ENCODE assay signal across 11 mouse cellular contexts in genomic region chr6:147161818-147162584, GRCm38 (mm10).
DNase-seq lines count a peak whose midpoint lies in the region; ATAC-seq and TF ChIP-seq lines count a peak whose summit lies in the region.
"Had no signal": no experiment of that assay in that cellular context is flagged by ENCODE, and none has a peak within 500 bp of the region (broad histone marks: within the 10 kb centered on the region; RNA-seq: fewer than 3 reads in every experiment).

No protein-coding gene starts in this region.

- H3K4me1 ChIP-seq in hindbrain, embryonic 16.5 days (ENCODE audit: control insufficient read depth, insufficient read depth, low read depth, low read length): no peaks in the 10 kb centered on the region
- no peaks in the 10 kb centered on the region for H3K4me1 ChIP-seq in hindbrain, embryonic 10.5 days (replicated peaks)
- no peaks in the 10 kb centered on the region for H3K4me1 ChIP-seq in lung, embryonic 14.5 days (ENCODE audit: insufficient read depth)
- H3K4me1 ChIP-seq in lung, adult 2 months (ENCODE audit: control insufficient read depth, insufficient read depth, low read length): no peaks in the 10 kb centered on the region
- no peaks in the 10 kb centered on the region; a peak in 1 of 4 replicates for H3K4me1 ChIP-seq in heart, embryonic 14.5 days (ENCODE audit: control insufficient read depth in 2 of 2, insufficient read depth in 2 of 2, low read length in 2 of 2)
- H3K4me1 ChIP-seq: liver, embryonic 12.5 days; midbrain, embryonic 12.5 days had no signal

- no peaks in the 10 kb centered on the region for H3K27me3 ChIP-seq in hindbrain, embryonic 16.5 days (replicated peaks; ENCODE audit: control insufficient read depth, insufficient read depth, low read length)
- H3K27me3 ChIP-seq in hindbrain, embryonic 10.5 days (ENCODE audit: insufficient read depth, poor library complexity, severe bottlenecking): no peaks in the 10 kb centered on the region
- no peaks in the 10 kb centered on the region for H3K27me3 ChIP-seq in lung, embryonic 14.5 days (ENCODE audit: insufficient read depth, low read length)
- no peaks in the 10 kb centered on the region for H3K27me3 ChIP-seq in heart, embryonic 14.5 days (ENCODE audit: control insufficient read depth, insufficient read depth, low read length)
- H3K27me3 ChIP-seq: liver, embryonic 12.5 days; midbrain, embryonic 12.5 days had no signal

- no peaks in the 10 kb centered on the region for H3K9me3 ChIP-seq in hindbrain, embryonic 16.5 days (ENCODE audit: control insufficient read depth, low read length)
- no peaks in the 10 kb centered on the region for H3K9me3 ChIP-seq in hindbrain, embryonic 10.5 days
- no peaks in the 10 kb centered on the region for H3K9me3 ChIP-seq in lung, embryonic 14.5 days (ENCODE audit: low read depth, low read length)
- 0 out of 2 replicates have a peak, but pooled peaks cover 3% of the 10 kb centered on the region for H3K9me3 ChIP-seq in heart, embryonic 14.5 days (ENCODE audit: control insufficient read depth, low read length)
- H3K9me3 ChIP-seq: liver, embryonic 12.5 days; midbrain, embryonic 12.5 days had no signal

- no peak overlapping the region for H3K4me2 ChIP-seq in hindbrain, embryonic 16.5 days (ENCODE audit: low read length)
- H3K4me2 ChIP-seq in lung, embryonic 14.5 days: no peak overlapping the region
- H3K4me2 ChIP-seq in heart, embryonic 14.5 days (ENCODE audit: low read length): no peak overlapping the region
- H3K4me2 ChIP-seq: liver, embryonic 12.5 days; midbrain, embryonic 12.5 days had no signal

- WGBS in hindbrain, embryonic 16.5 days: 65% methylated on average over 5 of the region's 5 CpGs
- WGBS in hindbrain, embryonic 10.5 days: 59% methylated on average over 5 of the region's 5 CpGs
- WGBS in lung, embryonic 14.5 days: 15% methylated on average over 5 of the region's 5 CpGs
- 29% methylated on average over 5 of the region's 5 CpGs for WGBS in lung, adult 2 months
- WGBS in heart, embryonic 14.5 days: 27% methylated on average over 5 of the region's 5 CpGs

- peak; percentile 41 to 66 for DNase-seq in cerebellum, postnatal 10 days
- DNase-seq in cerebellum, postnatal 25 days: no peak
- no peak for DNase-seq in hindbrain, embryonic 10.5 days (ENCODE audit: low spot score)
- peak; percentile 28 for DNase-seq in lung, embryonic 14.5 days
- no peak for DNase-seq in lung, adult 2 months
- DNase-seq: adrenal gland, postnatal 10 days had no signal

- no peaks in the 10 kb centered on the region for H3K36me3 ChIP-seq in hindbrain, embryonic 16.5 days (ENCODE audit: control insufficient read depth, insufficient read depth, low read length)
- H3K36me3 ChIP-seq in hindbrain, embryonic 10.5 days: no peaks in the 10 kb centered on the region
- H3K36me3 ChIP-seq in lung, embryonic 14.5 days (ENCODE audit: insufficient read depth): no peaks in the 10 kb centered on the region
- no peaks in the 10 kb centered on the region for H3K36me3 ChIP-seq in heart, embryonic 14.5 days (ENCODE audit: control insufficient read depth, insufficient read depth, low read length)
- H3K36me3 ChIP-seq: liver, embryonic 12.5 days; midbrain, embryonic 12.5 days had no signal

- TF ChIP-seq POLR2A in lung, adult 2 months (IDR thresholded peaks at IDR 0.05; ENCODE audit: borderline replicate concordance, extremely low read depth, low read depth, low read length): no peak

- H3K27ac ChIP-seq in hindbrain, embryonic 16.5 days (ENCODE audit: low read depth, low read length): no peak overlapping the region
- H3K27ac ChIP-seq in hindbrain, embryonic 10.5 days: no peak overlapping the region
- H3K27ac ChIP-seq in lung, embryonic 14.5 days (ENCODE audit: low read depth): no peak overlapping the region
- peak overlapping the region; percentile 11 to 26 for H3K27ac ChIP-seq in heart, embryonic 14.5 days (replicated peaks in 1 of 2; ENCODE audit: control insufficient read depth in 1 of 2, insufficient read depth in 1 of 2, low read depth in 2 of 2, low read length in 2 of 2)
- H3K27ac ChIP-seq: liver, embryonic 12.5 days; midbrain, embryonic 12.5 days had no signal

- ATAC-seq in hindbrain, embryonic 16.5 days: peak; percentile 27; the same call in 1 of the 2 replicates
- ATAC-seq in lung, embryonic 14.5 days (ENCODE audit: insufficient read depth): peak; percentile 70
- ATAC-seq in heart, embryonic 14.5 days (ENCODE audit: insufficient number of reproducible peaks, insufficient read depth, low FRiP score, low read depth): peak; percentile 79; the same call in 1 of the 2 replicates
- no peak for ATAC-seq in monocyte, adult 5-6 weeks (replicated peaks; ENCODE audit: insufficient number of reproducible peaks, low FRiP score, low TSS enrichment, poor library complexity, severe bottlenecking)
- ATAC-seq: liver, embryonic 12.5 days had no signal

- H3K9ac ChIP-seq in hindbrain, embryonic 16.5 days (ENCODE audit: low read depth, low read length): no peak overlapping the region
- H3K9ac ChIP-seq in lung, embryonic 14.5 days: no peak overlapping the region
- H3K9ac ChIP-seq in heart, embryonic 14.5 days (ENCODE audit: low read length): no peak overlapping the region
- H3K9ac ChIP-seq: liver, embryonic 12.5 days; midbrain, embryonic 12.5 days had no signal

- no peak for TF ChIP-seq CTCF in lung, embryonic 14.5 days (IDR thresholded peaks at IDR 0.05; ENCODE audit: low read depth)
- no peak for TF ChIP-seq CTCF in lung, adult 2 months (IDR thresholded peaks at IDR 0.05; ENCODE audit: insufficient read depth, low read length)

- H3K4me3 ChIP-seq in hindbrain, embryonic 16.5 days (ENCODE audit: low read length): no peak overlapping the region
- no peak overlapping the region for H3K4me3 ChIP-seq in hindbrain, embryonic 10.5 days
- H3K4me3 ChIP-seq in lung, embryonic 14.5 days (ENCODE audit: low read depth, low read length): no peak overlapping the region
- H3K4me3 ChIP-seq in lung, adult 2 months (replicated peaks; ENCODE audit: extremely low read depth, low read depth, low read length): no peak overlapping the region
- H3K4me3 ChIP-seq in heart, embryonic 14.5 days (ENCODE audit: control insufficient read depth in 1 of 2, insufficient read depth in 1 of 2, low read depth in 1 of 2, low read length in 2 of 2): no peak overlapping the region
- H3K4me3 ChIP-seq: liver, embryonic 12.5 days; midbrain, embryonic 12.5 days had no signal

Comparison
In these comparisons a context has a peak if more than half of its experiments do, and no peak if none do; other contexts are left out.
1. DNase-seq: peak in cerebellum, postnatal 10 days (2 of 2) and lung, embryonic 14.5 days (single experiment); none in cerebellum, postnatal 25 days (0 of 2), hindbrain, embryonic 10.5 days (single experiment) and lung, adult 2 months (single experiment).
2. H3K27ac ChIP-seq: peak in heart, embryonic 14.5 days (2 of 2); none in hindbrain, embryonic 16.5 days (single experiment), hindbrain, embryonic 10.5 days (single experiment) and lung, embryonic 14.5 days (single experiment).